8 mouse cellular contexts compared by ENCODE assay signal in the genomic region with DNA sequence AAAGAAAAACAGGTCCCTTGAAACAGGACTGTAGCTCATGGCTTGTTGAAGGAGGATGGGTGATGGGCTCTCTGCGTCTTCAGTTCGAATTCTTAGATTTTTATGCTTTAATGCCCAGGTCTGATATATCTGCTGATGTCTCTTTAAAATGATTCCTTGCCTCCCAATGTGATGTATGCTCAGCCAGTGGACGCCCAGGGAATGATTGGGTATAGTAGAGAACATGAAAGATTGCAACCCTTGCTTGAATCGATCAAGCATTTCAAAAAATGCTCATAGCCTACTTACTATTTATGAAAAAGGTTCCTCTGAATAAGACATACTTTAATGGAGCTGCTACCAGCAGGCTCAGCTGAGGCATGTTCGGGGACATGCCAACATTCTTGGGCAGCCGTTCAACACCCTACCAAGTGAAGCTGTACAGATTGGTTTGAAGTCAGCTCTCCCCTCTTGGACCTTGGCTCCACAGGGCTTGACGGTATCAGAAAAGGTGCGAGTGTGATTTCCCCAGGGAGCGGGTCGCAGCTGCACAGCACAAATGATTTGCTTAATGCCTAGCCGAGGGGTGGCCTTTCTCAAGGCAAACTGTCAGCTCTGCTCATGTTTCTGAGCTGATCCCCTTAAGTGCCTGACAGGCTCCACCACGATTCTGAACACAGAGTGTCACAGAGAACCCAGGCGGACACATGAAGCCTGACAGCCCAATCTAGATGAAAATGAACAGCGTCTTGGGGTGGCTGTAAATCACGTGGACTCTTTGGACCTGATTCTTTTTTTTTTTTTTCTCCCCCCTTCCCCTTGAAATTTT.
DNase-seq lines count a peak whose midpoint lies in the region; ATAC-seq and TF ChIP-seq lines count a peak whose summit lies in the region.

No protein-coding gene starts in this region.

- H3K4me3 ChIP-seq in intestine, postnatal 0 days (ENCODE audit: low read depth, low read length) = peak overlapping the region; percentile 35; the same call in 1 of the 2 replicates
- peak overlapping the region; percentile 31 for H3K4me3 ChIP-seq in limb, embryonic 11.5 days (ENCODE audit: low read depth, low read length)

- H3K27ac ChIP-seq in intestine, postnatal 0 days (ENCODE audit: low read depth, low read length) = no peak overlapping the region
- no peak overlapping the region for H3K27ac ChIP-seq in limb, embryonic 11.5 days (replicated peaks; ENCODE audit: low read depth, low read length)

- DNase-seq in brain, adult 2 months (ENCODE audit: low read depth, low spot score) = peak; percentile 68
- DNase-seq in cerebellum, postnatal 36 days = peak; percentile 44 to 55
- peak; percentile 23 to 52 for DNase-seq in gastrocnemius, postnatal 4 days (ENCODE audit: low spot score in 2 of 2)
- peak; percentile 37 for DNase-seq in limb, embryonic 11.5 days (ENCODE audit: low spot score)
- peak; percentile 87 for DNase-seq in retina, postnatal 1 day
- no peak for DNase-seq in urinary bladder, postnatal 4 days (ENCODE audit: low spot score in 2 of 2)

- no peak for TF ChIP-seq CTCF in intestine, postnatal 0 days (IDR thresholded peaks at IDR 0.05; ENCODE audit: low read depth)

- H3K4me1 ChIP-seq in intestine, postnatal 0 days (replicated peaks; ENCODE audit: control insufficient read depth, insufficient read depth, low read length) = no peaks in the 10 kb centered on the region
- H3K4me1 ChIP-seq in limb, embryonic 11.5 days (ENCODE audit: control insufficient read depth, insufficient read depth, low read length) = peaks cover 12% of the 10 kb centered on the region

- no peaks in the 10 kb centered on the region for H3K27me3 ChIP-seq in intestine, postnatal 0 days (replicated peaks; ENCODE audit: control insufficient read depth, insufficient read depth, low read length)
- H3K27me3 ChIP-seq in limb, embryonic 11.5 days (ENCODE audit: control insufficient read depth, insufficient read depth, low read length) = no peaks in the 10 kb centered on the region

- WGBS in intestine, postnatal 0 days = 45% methylated on average over 15 of the region's 15 CpGs
- WGBS in limb, embryonic 11.5 days = 47% methylated on average over 15 of the region's 15 CpGs

- no peak for ATAC-seq in intestine, postnatal 0 days
- ATAC-seq in limb, embryonic 11.5 days (ENCODE audit: insufficient number of reproducible peaks, low FRiP score, low TSS enrichment, low read depth) = no peak
- ATAC-seq in megakaryocyte progenitor cell, adult 5-6 weeks (replicated peaks; ENCODE audit: poor library complexity) = no peak

- H3K36me3 ChIP-seq in intestine, postnatal 0 days (ENCODE audit: control insufficient read depth, insufficient read depth) = no peaks in the 10 kb centered on the region
- no peaks in the 10 kb centered on the region for H3K36me3 ChIP-seq in limb, embryonic 11.5 days (ENCODE audit: control insufficient read depth, insufficient read depth, low read length)

- H3K9ac ChIP-seq in intestine, postnatal 0 days (ENCODE audit: low read depth, low read length) = no peak overlapping the region
- peak overlapping the region; percentile 43; the same call in 1 of the 2 replicates for H3K9ac ChIP-seq in limb, embryonic 11.5 days (ENCODE audit: low read length)

- peak overlapping the region; percentile 66; the same call in 1 of the 2 replicates for H3K4me2 ChIP-seq in intestine, postnatal 0 days (replicated peaks; ENCODE audit: low read depth)
- peak overlapping the region; percentile 47 for H3K4me2 ChIP-seq in limb, embryonic 11.5 days (ENCODE audit: low read depth, severe bottlenecking)

- no peaks in the 10 kb centered on the region for H3K9me3 ChIP-seq in intestine, postnatal 0 days (ENCODE audit: control insufficient read depth)
- H3K9me3 ChIP-seq in limb, embryonic 11.5 days (ENCODE audit: control insufficient read depth, low read length) = no peaks in the 10 kb centered on the region

Comparison
In these comparisons a context has a peak if more than half of its experiments do, and no peak if none do; other contexts are left out.
1. DNase-seq: peak in brain, adult 2 months (single experiment), cerebellum, postnatal 36 days (2 of 2), gastrocnemius, postnatal 4 days (2 of 2), limb, embryonic 11.5 days (single experiment) and retina, postnatal 1 day (single experiment); none in urinary bladder, postnatal 4 days (0 of 2).